Mouse (Mus musculus) inflammation-experienced regulatory T-cells, adult 6 months (primary cell): Measurements from ENCODE around the gene Ncam2. TPM values are rescaled to one million over a fixed set of nuclear protein-coding genes. Genes with fewer than 3 reads are reported as not detected.
A peak's percentile ranks its signal among the peaks of the same experiment; 100 is the strongest.

ENCODE experiments used
- ATAC-seq: one replicate; pipeline ENCODE4 v1.8.0; 2017
- polyA plus RNA-seq, 3 experiments: library from polyadenylated mRNA; unstranded; fragments of 100-300 nt; shearing (Covaris generic); gene quantifications; one replicate each; pipeline ENCODE4 v1.2.1; 2017

Ncam2 gene
- not detected for polyA plus RNA-seq

GRCm38 (mm10) chr16:81200201-81201071 lies at the start of gene Ncam2:
Ncam2 (plus strand) TSS chr16:81200697.
- peak; percentile 49 for ATAC-seq

DNA sequence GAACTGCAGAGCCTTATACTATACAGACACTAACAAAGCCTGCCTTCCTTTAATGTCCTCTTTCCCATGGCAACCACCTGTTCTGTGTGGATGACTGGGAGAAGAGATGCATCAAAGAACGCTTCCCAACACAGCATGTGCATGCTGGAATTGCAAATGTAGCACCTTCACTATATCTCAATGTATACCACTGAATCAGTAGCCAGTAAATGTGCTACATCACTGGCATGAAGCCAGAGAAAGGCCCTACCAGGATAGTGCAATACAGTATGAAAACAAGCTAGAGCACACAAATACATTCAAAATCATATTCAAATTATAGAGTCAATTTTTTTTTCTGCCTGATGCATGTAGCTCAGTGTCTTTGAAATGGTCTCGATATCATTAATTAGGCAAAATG lies 29.7 kb upstream of the Ncam2 start:
- no peak for ATAC-seq

DNA sequence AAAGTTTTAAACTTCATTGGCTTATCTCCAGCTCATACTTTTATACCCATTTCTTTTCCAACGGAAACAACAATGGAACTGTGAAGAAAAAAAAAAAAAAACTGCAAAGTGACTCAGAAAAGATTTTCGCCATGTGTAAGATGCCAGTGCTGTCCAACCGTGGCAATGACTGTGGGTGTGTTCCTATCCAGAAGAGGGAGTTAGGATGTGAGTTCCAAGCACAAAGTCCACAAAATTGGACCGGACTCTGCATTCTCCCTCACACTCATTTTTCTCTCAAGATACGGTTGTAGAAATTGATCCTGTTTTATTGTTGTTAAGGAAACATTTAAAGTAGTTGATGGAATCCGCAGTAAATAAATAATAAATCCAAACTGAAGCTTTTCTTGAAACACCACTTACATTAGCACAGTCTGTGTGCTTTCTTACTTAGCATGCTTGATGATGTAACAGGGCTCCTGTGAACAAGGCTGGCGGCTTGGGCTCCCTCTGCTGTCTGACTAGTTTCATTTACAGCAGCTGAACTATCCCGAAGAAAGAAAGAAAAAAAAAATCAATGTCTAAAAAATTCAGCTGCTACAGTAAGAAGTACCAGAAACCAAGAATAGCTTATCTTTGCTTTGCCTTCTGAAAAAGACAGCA lies 25.1 kb upstream of the Ncam2 start:
- ATAC-seq: no peak

GRCm38 (mm10) chr16:81179801-81180200 lies 20.7 kb upstream of the Ncam2 start:
- no peak for ATAC-seq

- no peak for ATAC-seq
These were observed 12.8 kb upstream of the Ncam2 start for GRCm38 (mm10) chr16:81187579-81188179.

DNA sequence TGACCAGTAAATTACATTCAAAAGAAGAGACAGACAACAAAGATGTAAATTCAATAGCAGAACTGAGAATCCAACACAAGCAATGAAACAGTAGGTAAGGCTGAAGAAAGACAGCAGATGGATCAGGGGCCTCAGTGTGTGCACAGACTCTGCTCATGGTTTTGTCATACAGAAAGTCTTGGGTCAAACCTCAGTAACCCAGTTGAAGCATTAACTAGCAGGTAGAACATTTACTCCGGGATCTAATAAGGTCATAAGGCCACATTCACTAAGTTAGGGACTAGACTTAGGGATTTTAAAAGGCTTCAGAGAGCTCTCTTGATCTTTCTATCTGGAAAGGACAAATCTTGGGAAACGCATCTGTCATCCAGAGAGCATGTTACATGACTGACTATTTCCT lies 8.9 kb upstream of the Ncam2 start:
- ATAC-seq: no peak

- ATAC-seq: no peak
These were observed 7.9 kb upstream of the Ncam2 start for GRCm38 (mm10) chr16:81192607-81193006.

- ATAC-seq: no peak
These were observed 1.0 kb upstream of the Ncam2 start for GRCm38 (mm10) chr16:81199467-81199866.

GRCm38 (mm10) chr16:81201471-81201870 lies 974 bp downstream of the Ncam2 start:
- no peak for ATAC-seq

GRCm38 (mm10) chr16:81201992-81202391 lies 1.5 kb downstream of the Ncam2 start:
- no peak for ATAC-seq

DNA sequence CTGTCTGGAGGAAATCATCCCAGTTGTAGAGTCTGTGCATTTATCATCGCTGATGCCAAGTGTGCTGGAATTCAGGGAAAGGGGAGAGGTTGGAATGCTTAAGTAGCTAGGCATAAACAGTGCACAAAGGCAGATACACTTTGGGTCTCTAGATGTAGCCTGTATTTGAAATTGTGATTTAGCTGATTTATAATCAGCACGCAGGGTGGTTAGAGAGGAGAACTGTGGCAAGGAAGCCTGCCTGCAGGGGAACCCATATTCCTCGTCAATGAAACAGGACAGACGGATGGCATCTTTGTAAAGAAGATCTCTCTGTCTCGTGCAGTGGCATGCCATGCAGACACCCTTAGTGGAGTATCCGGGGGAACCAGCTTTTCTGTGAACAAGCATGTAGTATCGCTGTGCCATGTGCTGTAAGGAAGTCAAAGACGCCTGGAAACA lies 2.2 kb downstream of the Ncam2 start:
- ATAC-seq: no peak

DNA sequence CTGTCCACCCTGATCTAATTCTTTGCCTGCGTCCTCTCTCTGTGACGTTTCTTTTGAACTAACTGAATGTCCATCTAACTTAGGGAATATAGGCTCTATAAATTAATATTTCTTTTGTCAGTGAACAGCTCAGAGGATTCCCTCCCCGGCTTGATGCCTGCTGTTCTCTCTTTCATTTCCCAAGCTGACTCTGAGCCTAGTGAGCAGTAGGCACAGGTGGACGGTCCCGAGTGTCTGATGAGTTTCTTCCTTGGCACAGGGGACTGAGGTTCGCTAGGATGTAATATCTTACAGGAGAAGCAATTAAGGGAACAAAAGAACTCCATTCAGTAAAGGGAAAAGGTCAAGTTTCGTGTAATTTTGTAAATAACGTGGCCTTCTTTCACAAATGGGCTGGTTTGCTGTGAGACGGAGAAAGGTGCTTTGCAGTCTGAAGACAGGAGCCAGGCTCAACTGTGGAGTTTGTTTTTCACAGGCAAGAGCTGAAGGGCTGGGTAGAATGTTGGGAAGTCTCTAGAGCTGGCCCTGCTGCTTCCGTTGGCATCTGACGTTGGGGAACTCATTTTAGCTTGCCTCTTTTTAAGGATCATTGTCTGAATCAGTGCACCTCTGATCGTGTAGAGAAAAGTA lies 4.0 kb downstream of the Ncam2 start:
- ATAC-seq: no peak

DNA sequence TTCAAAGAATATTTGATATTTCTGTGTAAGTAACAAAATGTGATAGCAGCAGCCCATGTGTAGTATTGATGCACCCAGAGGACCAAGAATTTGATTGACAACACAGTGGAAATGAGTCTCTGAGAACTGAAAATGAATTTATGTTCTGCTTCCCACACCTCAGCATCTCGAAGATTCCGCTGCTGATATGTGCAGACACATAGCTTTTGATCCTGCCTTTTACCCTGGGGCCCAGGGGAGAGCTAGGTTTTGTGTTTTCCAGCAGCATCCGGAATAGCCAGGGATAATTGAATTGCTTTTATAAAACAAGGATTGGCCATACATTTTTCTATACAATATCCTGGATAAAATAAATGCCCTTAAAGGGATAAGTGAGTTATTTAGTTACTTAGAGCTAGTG lies 20.7 kb downstream of the Ncam2 start:
- no peak for ATAC-seq

GRCm38 (mm10) chr16:81223841-81224240 lies 23.3 kb downstream of the Ncam2 start:
- no peak for ATAC-seq

DNA sequence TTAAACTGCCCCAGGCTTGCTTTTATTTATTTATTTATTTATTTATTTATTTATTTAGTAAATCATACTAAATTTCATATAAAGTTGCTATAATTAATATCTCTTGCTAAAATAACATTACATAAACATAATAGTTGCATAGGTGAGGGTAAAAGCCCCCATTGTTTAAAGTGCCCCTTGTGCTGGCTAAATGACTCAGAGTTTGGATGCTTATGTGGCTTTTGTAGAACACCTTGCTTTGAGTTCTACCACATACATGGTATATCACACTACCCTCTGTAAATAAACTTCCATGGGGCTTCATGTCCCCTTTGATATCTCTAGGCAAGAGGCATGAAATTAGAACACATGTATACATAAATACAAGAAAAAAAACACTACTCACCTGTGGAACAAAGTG lies 23.8 kb downstream of the Ncam2 start:
- ATAC-seq: no peak

GRCm38 (mm10) chr16:81254875-81255274 lies 54.4 kb downstream of the Ncam2 start:
- ATAC-seq: no peak

GRCm38 (mm10) chr16:81260429-81260828 lies 59.9 kb downstream of the Ncam2 start:
- no peak for ATAC-seq

- no peak for ATAC-seq
These were observed 73.3 kb downstream of the Ncam2 start for GRCm38 (mm10) chr16:81273597-81274360.

DNA sequence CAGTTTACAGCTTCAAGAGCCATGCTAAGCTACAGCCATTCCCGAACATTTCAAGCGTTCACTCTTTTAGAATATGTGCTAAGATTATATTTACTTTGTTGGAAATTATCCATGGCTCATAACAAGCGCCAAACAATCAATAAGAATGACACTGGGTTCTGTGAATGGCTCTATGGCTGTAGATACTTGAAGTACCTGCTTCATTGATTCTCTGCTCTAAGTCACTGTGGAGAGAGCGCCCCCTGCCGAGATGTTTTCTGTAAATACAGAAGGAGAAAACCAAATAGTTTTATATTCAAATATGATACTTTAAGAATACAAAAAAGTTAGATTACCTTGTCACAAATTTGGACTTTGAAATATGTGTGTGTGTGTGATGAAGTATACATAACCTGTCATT lies 83.7 kb downstream of the Ncam2 start:
- no peak for ATAC-seq

DNA sequence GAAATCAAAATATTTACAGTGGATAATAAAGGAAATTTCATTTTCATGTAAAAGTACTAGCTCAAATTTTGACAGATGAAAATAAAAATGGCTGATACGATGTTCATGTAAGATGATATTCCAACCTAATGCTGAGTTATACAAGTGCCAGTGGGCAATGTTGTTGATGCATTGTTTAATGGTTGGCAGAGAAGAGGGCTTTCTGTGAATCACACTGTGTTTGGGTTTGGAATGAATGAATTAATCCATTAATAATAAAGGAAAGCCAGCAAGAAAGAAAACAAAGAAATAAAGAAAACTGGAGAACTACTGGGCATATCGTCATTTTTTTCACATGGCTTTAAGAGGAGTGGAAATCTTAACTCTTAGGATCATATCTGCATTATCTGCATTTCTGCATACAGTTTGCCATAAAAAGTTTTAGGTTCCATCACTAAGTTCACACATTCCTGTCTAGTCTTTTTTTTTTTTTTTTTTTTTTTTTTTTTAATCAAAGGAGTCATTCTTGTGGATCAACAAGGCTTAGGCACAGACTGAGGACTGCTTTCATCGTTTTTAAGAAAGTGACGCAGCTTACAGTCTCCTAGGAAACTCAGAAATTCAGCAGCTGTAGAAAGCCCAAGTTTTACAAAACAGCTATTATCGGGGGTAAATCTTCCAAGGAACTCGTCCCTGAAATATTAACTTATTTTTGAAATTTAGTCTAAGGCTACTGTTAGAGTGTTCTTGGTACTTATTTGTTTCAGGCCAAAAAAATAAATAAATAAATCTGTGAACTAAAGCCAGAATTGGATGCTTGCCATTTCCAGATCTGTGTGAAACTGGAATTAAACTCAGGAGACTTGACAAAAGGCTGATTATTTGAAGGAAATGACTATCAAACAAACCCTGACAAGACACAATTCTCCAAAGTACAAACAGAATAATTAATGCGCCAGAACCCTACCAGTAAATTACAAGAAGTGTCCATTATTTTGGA lies 84.7 kb downstream of the Ncam2 start:
- ATAC-seq: no peak

GRCm38 (mm10) chr16:81285882-81286281 lies 85.4 kb downstream of the Ncam2 start:
- no peak for ATAC-seq
